Mouse (Mus musculus) forebrain, embryonic 15.5 days (tissue): ENCODE results near the gene Serpinb13. TPM values are rescaled to one million over a fixed set of nuclear protein-coding genes. Genes with fewer than 3 reads are reported as not detected.
"Not testable (repeated sequence)": the region's sequence is repeated elsewhere in the genome, so short reads cannot be mapped to it uniquely, and the experiment has no call there.

Source experiments
- ATAC-seq: fragments of 200-750 bp; cut with Nextera tagmentation; replicated peaks from 2 replicates; pipeline ENCODE4 v1.8.0; 2017; ENCODE audit warnings: mild to moderate bottlenecking, moderate TSS enrichment, moderate library complexity
- H3K27ac ChIP-seq: fragments of 300-500 bp; sonication (generic); replicated peaks from 2 replicates; pipeline ENCODE4 v1.5.1; 2015; ENCODE audit warnings: mild to moderate bottlenecking, inconsistent platforms
- H3K27me3 ChIP-seq: fragments of 300-500 bp; sonication (generic); 2 replicates; pipeline ENCODE4 v1.6.1; 2015; ENCODE audit warnings: inconsistent platforms
- H3K36me3 ChIP-seq: fragments of 300-500 bp; sonication (generic); 2 replicates; pipeline ENCODE4 v1.6.1; 2015; ENCODE audit warnings: mild to moderate bottlenecking, inconsistent platforms
- H3K4me1 ChIP-seq: fragments of 300-500 bp; sonication (generic); 2 replicates; pipeline ENCODE4 v1.6.1; 2015; ENCODE audit warnings: inconsistent platforms
- H3K4me2 ChIP-seq: fragments of 300-500 bp; sonication (generic); replicated peaks from 2 replicates; pipeline ENCODE4 v1.6.1; 2015; ENCODE audit warnings: mild to moderate bottlenecking, inconsistent platforms
- H3K4me3 ChIP-seq: fragments of 300-500 bp; sonication (generic); 2 replicates; pipeline ENCODE4 v1.5.1; 2015; ENCODE audit warnings: mild to moderate bottlenecking, inconsistent platforms
- H3K9ac ChIP-seq: fragments of 300-500 bp; sonication (generic); replicated peaks from 2 replicates; pipeline ENCODE4 v1.6.1; 2015; ENCODE audit warnings: mild to moderate bottlenecking, inconsistent platforms
- H3K9me3 ChIP-seq: fragments of 300-500 bp; sonication (generic); 2 replicates; pipeline ENCODE4 v1.6.1; 2016; ENCODE audit warnings: inconsistent platforms
- WGBS: fragments of 180-500 bp; shearing (Covaris S2); methylation state at CpG from one replicate; pipeline ENCODE4 v1.1.7; 2015; ENCODE audit warnings: mixed read lengths; 5-methylcytosine and 5-hydroxymethylcytosine counted together
- polyA plus RNA-seq: library from polyadenylated mRNA; unstranded; fragments of >200 nt; fragmentation: Nextera tagmentation; extraction: Ambion mirVana; gene quantifications from 2 replicates; pipeline ENCODE4 v1.2.1, GENCODE M21; 2015

The Serpinb13 gene
- polyA plus RNA-seq, 1 experiment from 2014 or later, result not detected

GRCm38 (mm10) chr1:107015210-107015609, 34.4 kb downstream of the Serpinb13 start:
- 86% methylated on average over 7 of the region's 7 CpGs for WGBS
- Histone ChIP-seq H3K4me2 (no peak overlapping the region), H3K27ac (no peak overlapping the region), H3K4me1 (no peaks in the 10 kb centered on the region), H3K4me3 (no peak overlapping the region), H3K27me3 (no peaks in the 10 kb centered on the region), H3K9ac (no peak overlapping the region), H3K9me3 (no peaks in the 10 kb centered on the region), H3K36me3 (no peaks in the 10 kb centered on the region)
- ATAC-seq, result no peak

- no peaks in the 10 kb centered on the region for H3K27me3 ChIP-seq
- H3K36me3 ChIP-seq, result no peaks in the 10 kb centered on the region
- H3K9me3 ChIP-seq, result no peaks in the 10 kb centered on the region
- no peak for ATAC-seq
- no peaks in the 10 kb centered on the region for H3K4me1 ChIP-seq
- H3K4me2 ChIP-seq, result no peak overlapping the region
- no peak overlapping the region for H3K27ac ChIP-seq
- no peak overlapping the region for H3K4me3 ChIP-seq
- no peak overlapping the region for H3K9ac ChIP-seq
- WGBS, result 86% methylated on average over 1 of the region's 1 CpGs
Measured at GRCm38 (mm10) chr1:107025886-107026285, 45.1 kb downstream of the Serpinb13 start.

- not testable (repeated sequence) for H3K27me3 ChIP-seq, H3K36me3 ChIP-seq, H3K4me3 ChIP-seq, H3K27ac ChIP-seq, H3K4me1 ChIP-seq, H3K4me2 ChIP-seq, ATAC-seq, H3K9me3 ChIP-seq, H3K9ac ChIP-seq
- 91% methylated on average over 3 of the region's 3 CpGs for WGBS
Measured at GRCm38 (mm10) chr1:107034236-107034635, 53.5 kb downstream of the Serpinb13 start.

Other genes with a start within 250 kb of the Serpinb13 start
- 13.0 and 14.4 TPM in 2 replicates for gene Kdsr, start 221.3 kb upstream of the Serpinb13 start, polyA plus RNA-seq
- 44.8 and 49.0 TPM in 2 replicates for gene Vps4b, start 184.3 kb upstream of the Serpinb13 start, polyA plus RNA-seq
- not detected in 2 replicates for gene Serpinb5, start 119.8 kb upstream of the Serpinb13 start, polyA plus RNA-seq
- gene Serpinb12, start 46.5 kb upstream of the Serpinb13 start, polyA plus RNA-seq, result not detected in 2 replicates
- gene Serpinb3a, start 71.3 kb downstream of the Serpinb13 start, polyA plus RNA-seq, result not detected in 2 replicates
- gene Serpinb3d, start 102.5 kb downstream of the Serpinb13 start, polyA plus RNA-seq, result not detected in 2 replicates